Mouse (Mus musculus): Measurements from ENCODE around the gene Arpc5l.

- TF ChIP-seq POLR2A (IDR thresholded peaks at IDR 0.05; ENCODE audit: borderline replicate concordance, insufficient read depth, low read length): no peak
- TF ChIP-seq CTCF (IDR thresholded peaks at IDR 0.05; ENCODE audit: borderline replicate concordance, insufficient read depth, low read depth, low read length): no peak
Observed at GRCm38 (mm10) chr2:38970057-38970456, 35.1 kb upstream of the Arpc5l start.
